ENCODE assay signal across 34 mouse cellular contexts in genomic region chr5:140614141-140614540, GRCm38 (mm10). TPM values are rescaled to one million over a fixed set of nuclear protein-coding genes. Genes with fewer than 3 reads are reported as not detected.
DNase-seq lines count a peak whose midpoint lies in the region; ATAC-seq lines count a peak whose summit lies in the region.
"Had no signal": no experiment of that assay in that cellular context is flagged by ENCODE, and none has a peak within 500 bp of the region (broad histone marks: within the 10 kb centered on the region; RNA-seq: fewer than 3 reads in every experiment).

No protein-coding gene starts in this region.

- no peaks in the 10 kb centered on the region for H3K9me3 ChIP-seq in forebrain, embryonic 13.5 days (replicated peaks)
- H3K9me3 ChIP-seq in forebrain, embryonic 16.5 days (ENCODE audit: control insufficient read depth, low read length) = no peaks in the 10 kb centered on the region
- H3K9me3 ChIP-seq in midbrain, embryonic 13.5 days = no peaks in the 10 kb centered on the region
- H3K9me3 ChIP-seq in midbrain, embryonic 11.5 days (ENCODE audit: control insufficient read depth, low read length) = no peaks in the 10 kb centered on the region
- no peaks in the 10 kb centered on the region for H3K9me3 ChIP-seq in liver, embryonic 15.5 days (replicated peaks)
- H3K9me3 ChIP-seq: embryonic facial prominence, embryonic 12.5 days; heart, embryonic 12.5 days; hindbrain, embryonic 15.5 days; intestine, embryonic 15.5 days; limb, embryonic 10.5 days; limb, embryonic 15.5 days; lung, embryonic 15.5 days had no signal

- no peaks in the 10 kb centered on the region for H3K27me3 ChIP-seq in forebrain, embryonic 13.5 days
- no peaks in the 10 kb centered on the region for H3K27me3 ChIP-seq in forebrain, embryonic 16.5 days (replicated peaks; ENCODE audit: control insufficient read depth, insufficient read depth, low read length)
- no peaks in the 10 kb centered on the region for H3K27me3 ChIP-seq in midbrain, embryonic 13.5 days
- no peaks in the 10 kb centered on the region for H3K27me3 ChIP-seq in midbrain, embryonic 11.5 days (ENCODE audit: control insufficient read depth, insufficient read depth, low read length)
- peaks cover 34% of the 10 kb centered on the region for H3K27me3 ChIP-seq in liver, embryonic 15.5 days
- H3K27me3 ChIP-seq: hindbrain, embryonic 15.5 days; intestine, embryonic 15.5 days had no signal

- peak overlapping the region; percentile 41; the same call in 1 of the 2 replicates for H3K27ac ChIP-seq in forebrain, embryonic 13.5 days
- no peak overlapping the region for H3K27ac ChIP-seq in forebrain, embryonic 16.5 days (ENCODE audit: low read length)
- H3K27ac ChIP-seq in midbrain, embryonic 13.5 days = peak overlapping the region; percentile 56; the same call in 1 of the 2 replicates
- no peak overlapping the region for H3K27ac ChIP-seq in midbrain, embryonic 11.5 days (ENCODE audit: low read depth, low read length)
- peak overlapping the region; percentile 83 for H3K27ac ChIP-seq in liver, embryonic 15.5 days (replicated peaks)
- H3K27ac ChIP-seq: embryonic facial prominence, embryonic 12.5 days; gastrocnemius, adult 2 months; heart, adult 2 months; hindbrain, embryonic 15.5 days; intestine, embryonic 15.5 days; limb, embryonic 10.5 days; limb, embryonic 15.5 days; lung, embryonic 15.5 days had no signal

- H3K4me1 ChIP-seq in forebrain, embryonic 13.5 days = peaks cover 59% of the 10 kb centered on the region
- peaks cover 27% of the 10 kb centered on the region for H3K4me1 ChIP-seq in forebrain, embryonic 16.5 days (replicated peaks; ENCODE audit: control insufficient read depth, insufficient read depth, low read length)
- peaks cover 54% of the 10 kb centered on the region for H3K4me1 ChIP-seq in midbrain, embryonic 13.5 days (replicated peaks)
- H3K4me1 ChIP-seq in midbrain, embryonic 11.5 days (ENCODE audit: control insufficient read depth, insufficient read depth, low read length) = peaks cover 37% of the 10 kb centered on the region
- peaks cover 91% of the 10 kb centered on the region for H3K4me1 ChIP-seq in liver, embryonic 15.5 days (replicated peaks)

- no peak overlapping the region for H3K4me2 ChIP-seq in forebrain, embryonic 13.5 days
- H3K4me2 ChIP-seq in forebrain, embryonic 16.5 days (ENCODE audit: low read length) = no peak overlapping the region
- no peak overlapping the region for H3K4me2 ChIP-seq in midbrain, embryonic 13.5 days (replicated peaks)
- no peak overlapping the region for H3K4me2 ChIP-seq in midbrain, embryonic 11.5 days
- H3K4me2 ChIP-seq in liver, embryonic 15.5 days = peak overlapping the region; percentile 58; the same call in 1 of the 2 replicates
- H3K4me2 ChIP-seq: embryonic facial prominence, embryonic 12.5 days; heart, embryonic 12.5 days; hindbrain, embryonic 15.5 days; intestine, embryonic 15.5 days; limb, embryonic 15.5 days; lung, embryonic 15.5 days had no signal

- ATAC-seq in forebrain, embryonic 13.5 days = no peak
- no peak for ATAC-seq in forebrain, embryonic 16.5 days
- no peak for ATAC-seq in midbrain, embryonic 13.5 days
- no peak for ATAC-seq in midbrain, embryonic 11.5 days (ENCODE audit: low FRiP score)
- no peak for ATAC-seq in liver, embryonic 15.5 days (ENCODE audit: insufficient read depth)
- ATAC-seq: intestine, embryonic 15.5 days had no signal

- no peak overlapping the region for H3K4me3 ChIP-seq in forebrain, embryonic 13.5 days
- no peak overlapping the region for H3K4me3 ChIP-seq in forebrain, embryonic 16.5 days (replicated peaks; ENCODE audit: low read length)
- H3K4me3 ChIP-seq in midbrain, embryonic 13.5 days (replicated peaks) = no peak overlapping the region
- no peak overlapping the region for H3K4me3 ChIP-seq in midbrain, embryonic 11.5 days (ENCODE audit: low read depth, low read length)
- H3K4me3 ChIP-seq in liver, embryonic 15.5 days (replicated peaks) = no peak overlapping the region
- H3K4me3 ChIP-seq: embryonic facial prominence, embryonic 12.5 days; gastrocnemius, adult 2 months; heart, adult 2 months; heart, embryonic 12.5 days; hindbrain, embryonic 15.5 days; intestine, embryonic 15.5 days; limb, embryonic 10.5 days; limb, embryonic 15.5 days; lung, embryonic 15.5 days had no signal

- peaks cover 59% of the 10 kb centered on the region for H3K36me3 ChIP-seq in forebrain, embryonic 13.5 days (ENCODE audit: poor library complexity, severe bottlenecking)
- no peaks in the 10 kb centered on the region for H3K36me3 ChIP-seq in forebrain, embryonic 16.5 days (ENCODE audit: control insufficient read depth, insufficient read depth)
- peaks cover 27% of the 10 kb centered on the region for H3K36me3 ChIP-seq in midbrain, embryonic 13.5 days
- H3K36me3 ChIP-seq in midbrain, embryonic 11.5 days (ENCODE audit: control insufficient read depth, insufficient read depth, low read length) = peaks cover 20% of the 10 kb centered on the region
- peaks cover 45% of the 10 kb centered on the region for H3K36me3 ChIP-seq in liver, embryonic 15.5 days (replicated peaks)
- H3K36me3 ChIP-seq: heart, embryonic 12.5 days; hindbrain, embryonic 15.5 days had no signal

- intact Hi-C loops in heart, postnatal 36 days (cut with DNase I) = no loop called here

- H3K9ac ChIP-seq in forebrain, embryonic 13.5 days = 0 out of 2 replicates have a peak overlapping the region, but pooled peaks have one; percentile 21
- H3K9ac ChIP-seq in forebrain, embryonic 16.5 days (replicated peaks; ENCODE audit: low read depth, low read length) = no peak overlapping the region
- no peak overlapping the region for H3K9ac ChIP-seq in midbrain, embryonic 13.5 days (replicated peaks)
- no peak overlapping the region for H3K9ac ChIP-seq in midbrain, embryonic 11.5 days (ENCODE audit: low read length)
- 0 out of 2 replicates have a peak overlapping the region, but pooled peaks have one; percentile 20 for H3K9ac ChIP-seq in liver, embryonic 15.5 days
- H3K9ac ChIP-seq: embryonic facial prominence, embryonic 12.5 days; heart, embryonic 12.5 days; hindbrain, embryonic 15.5 days; intestine, embryonic 15.5 days; limb, embryonic 15.5 days; lung, embryonic 15.5 days had no signal

- peak; percentile 1 for DNase-seq in layer of hippocampus, adult 9-11 months
- no peak for DNase-seq in layer of hippocampus, adult 18-20 months (ENCODE audit: low spot score in 2 of 2)
- no peak for DNase-seq in midbrain, embryonic 11.5 days (ENCODE audit: low spot score, missing footprints)
- no peak for DNase-seq in heart, postnatal 36 days
- DNase-seq: adrenal gland, postnatal 25 days; cerebellum, adult 11-12 months; cerebellum, adult 9-11 months; embryo, embryonic 11 days; gastrocnemius, adult 2 months; gastrocnemius, postnatal 36 days; heart, adult 2 months; kidney, adult 2 months; kidney, postnatal 36 days; layer of hippocampus, postnatal 36 days; midbrain, embryonic 14.5 days; right cerebral cortex, adult 18-20 months; right cerebral cortex, postnatal 4 days; thymus, postnatal 4 days had no signal

- 95% methylated on average over 10 of the region's 10 CpGs for WGBS in forebrain, embryonic 13.5 days
- 94% methylated on average over 10 of the region's 10 CpGs for WGBS in forebrain, embryonic 16.5 days
- 97% methylated on average over 10 of the region's 10 CpGs for WGBS in midbrain, embryonic 13.5 days
- 94% methylated on average over 10 of the region's 10 CpGs for WGBS in midbrain, embryonic 11.5 days
- WGBS in liver, embryonic 15.5 days (ENCODE audit: insufficient replicate concordance) = 79% methylated on average over 10 of the region's 10 CpGs

RNA-seq across cellular contexts. Expression of gene Lfng, which starts 7.0 kb away (rescaled TPM):
- polyA plus RNA-seq in forebrain, embryonic 13.5 days (2015; fragmentation: Nextera tagmentation; extraction: Ambion mirVana) = 28.8 and 31.8 TPM in 2 replicates
- polyA plus RNA-seq in forebrain, embryonic 16.5 days (2015; fragmentation: Nextera tagmentation; extraction: Ambion mirVana) = 23.3 and 25.6 TPM in 2 replicates
- total RNA-seq in layer of hippocampus, adult 18-20 months (2021) = 10 to 100 TPM; 19.3 to 21.2 TPM
- 25.0 and 25.7 TPM in 2 replicates for polyA plus RNA-seq in midbrain, embryonic 13.5 days (2015; fragmentation: Nextera tagmentation; extraction: Ambion mirVana)
- 38.3 and 40.5 TPM in 2 replicates for polyA plus RNA-seq in midbrain, embryonic 11.5 days (2014; fragmentation: Nextera tagmentation; extraction: Ambion mirVana)
- 11.0 and 12.9 TPM in 2 replicates for polyA plus RNA-seq in liver, embryonic 15.5 days (2015; fragmentation: Nextera tagmentation; extraction: Ambion mirVana)
- total RNA-seq in heart, postnatal 36 days (2021) = 1 to 10 TPM; 7.2 to 9.1 TPM

RNA-seq across cellular contexts. Expression of gene Ttyh3, which starts 34.7 kb away (rescaled TPM):
- polyA plus RNA-seq in forebrain, embryonic 13.5 days (2015; fragmentation: Nextera tagmentation; extraction: Ambion mirVana) = 59.3 and 63.4 TPM in 2 replicates
- 68.7 and 68.9 TPM in 2 replicates for polyA plus RNA-seq in forebrain, embryonic 16.5 days (2015; fragmentation: Nextera tagmentation; extraction: Ambion mirVana)
- total RNA-seq in layer of hippocampus, adult 18-20 months (2021) = 100 to 1,000 TPM; 182 to 186 TPM
- polyA plus RNA-seq in midbrain, embryonic 13.5 days (2015; fragmentation: Nextera tagmentation; extraction: Ambion mirVana) = 53.6 and 76.6 TPM in 2 replicates
- 42.9 and 46.4 TPM in 2 replicates for polyA plus RNA-seq in midbrain, embryonic 11.5 days (2014; fragmentation: Nextera tagmentation; extraction: Ambion mirVana)
- polyA plus RNA-seq in liver, embryonic 15.5 days (2015; fragmentation: Nextera tagmentation; extraction: Ambion mirVana) = 6.7 and 7.6 TPM in 2 replicates
- total RNA-seq in heart, postnatal 36 days (2021) = 10 to 100 TPM; 13.4 to 14.7 TPM

RNA-seq across cellular contexts. Expression of gene Grifin, which starts 49.3 kb away (rescaled TPM):
- 0.49 TPM in 1 of 2 replicates, not detected in the other for polyA plus RNA-seq in forebrain, embryonic 13.5 days (2015; fragmentation: Nextera tagmentation; extraction: Ambion mirVana)
- polyA plus RNA-seq in forebrain, embryonic 16.5 days (2015; fragmentation: Nextera tagmentation; extraction: Ambion mirVana) = not detected in 2 replicates
- not detected for total RNA-seq in layer of hippocampus, adult 18-20 months (2021)
- not detected in 2 replicates for polyA plus RNA-seq in midbrain, embryonic 13.5 days (2015; fragmentation: Nextera tagmentation; extraction: Ambion mirVana)
- polyA plus RNA-seq in midbrain, embryonic 11.5 days (2014; fragmentation: Nextera tagmentation; extraction: Ambion mirVana) = 0.39 TPM in 1 of 2 replicates, not detected in the other
- polyA plus RNA-seq in liver, embryonic 15.5 days (2015; fragmentation: Nextera tagmentation; extraction: Ambion mirVana) = 1.4 and 1.9 TPM in 2 replicates
- total RNA-seq in heart, postnatal 36 days (2021) = not detected
- total RNA-seq: adrenal gland, postnatal 25 days; gastrocnemius, adult 2 months; gastrocnemius, postnatal 36 days; heart, adult 2 months; megakaryocyte progenitor cell, adult 5-6 weeks; neutrophil, adult 5-6 weeks had no signal
- polyA plus RNA-seq: heart, adult 2 months; heart, postnatal 0 days; hindbrain, embryonic 15.5 days; kidney, adult 2 months; limb, embryonic 10.5 days; limb, embryonic 15.5 days; lung, embryonic 15.5 days; midbrain, embryonic 14.5 days; neural tube, embryonic 11.5 days; testis, adult 2 months had no signal

Comparison
In these comparisons a context has a peak if more than half of its experiments do, and no peak if none do; other contexts are left out.
1. H3K27ac ChIP-seq: peak in forebrain, embryonic 13.5 days (single experiment), midbrain, embryonic 13.5 days (single experiment) and liver, embryonic 15.5 days (single experiment); none in forebrain, embryonic 16.5 days (single experiment) and midbrain, embryonic 11.5 days (single experiment).
2. H3K9ac ChIP-seq: peak in forebrain, embryonic 13.5 days (single experiment) and liver, embryonic 15.5 days (single experiment); none in forebrain, embryonic 16.5 days (single experiment), midbrain, embryonic 13.5 days (single experiment) and midbrain, embryonic 11.5 days (single experiment).